Mouse (Mus musculus): ENCODE measurements around the gene Ccdc83.

The Ccdc83 gene

GRCm38 (mm10) chr7:90265289-90265970, at the start of gene Ccdc83:
TSS of gene Ccdc83 (minus strand) at chr7:90265777.
- peak; percentile 66 for DNase-seq (ENCODE audit: low spot score)

GRCm38 (mm10) chr7:90313421-90313820, 47.8 kb upstream of the Ccdc83 start:
- DNase-seq (ENCODE audit: low spot score): no peak

GRCm38 (mm10) chr7:90312151-90312883, 46.7 kb upstream of the Ccdc83 start:
- DNase-seq (ENCODE audit: low spot score): no peak

- no peak for DNase-seq (ENCODE audit: low spot score)
Observed at GRCm38 (mm10) chr7:90308003-90308402, 42.4 kb upstream of the Ccdc83 start.

DNA sequence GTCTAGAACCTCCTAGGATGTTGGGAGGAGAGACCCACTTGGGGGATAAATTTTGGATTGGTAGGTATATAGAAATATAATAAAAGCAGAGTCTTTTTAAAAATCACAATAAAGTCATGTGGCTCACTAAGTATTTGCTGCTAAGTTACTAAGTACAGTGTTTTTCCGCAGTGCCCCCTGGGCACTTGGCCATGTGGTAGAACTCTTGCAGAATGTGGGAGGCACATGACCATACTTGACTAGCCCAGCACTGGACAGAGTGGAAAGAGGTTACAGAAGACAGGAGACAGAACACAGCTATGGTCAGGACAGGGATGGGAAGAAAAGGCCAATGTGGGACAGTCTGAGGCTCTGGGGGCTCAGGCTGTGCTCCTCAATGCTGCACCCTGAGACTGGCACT, 41.4 kb upstream of the Ccdc83 start:
- no peak for DNase-seq (ENCODE audit: low spot score)

GRCm38 (mm10) chr7:90306079-90306478, 40.5 kb upstream of the Ccdc83 start:
- DNase-seq (ENCODE audit: low spot score): no peak

GRCm38 (mm10) chr7:90302647-90303552, 37.3 kb upstream of the Ccdc83 start:
- DNase-seq (ENCODE audit: low spot score): no peak

- DNase-seq (ENCODE audit: low spot score): no peak
Observed at GRCm38 (mm10) chr7:90301942-90302646, 36.5 kb upstream of the Ccdc83 start, which contains the start of gene Sytl2. TSS of gene Sytl2 (plus strand) at chr7:90302252.

DNA sequence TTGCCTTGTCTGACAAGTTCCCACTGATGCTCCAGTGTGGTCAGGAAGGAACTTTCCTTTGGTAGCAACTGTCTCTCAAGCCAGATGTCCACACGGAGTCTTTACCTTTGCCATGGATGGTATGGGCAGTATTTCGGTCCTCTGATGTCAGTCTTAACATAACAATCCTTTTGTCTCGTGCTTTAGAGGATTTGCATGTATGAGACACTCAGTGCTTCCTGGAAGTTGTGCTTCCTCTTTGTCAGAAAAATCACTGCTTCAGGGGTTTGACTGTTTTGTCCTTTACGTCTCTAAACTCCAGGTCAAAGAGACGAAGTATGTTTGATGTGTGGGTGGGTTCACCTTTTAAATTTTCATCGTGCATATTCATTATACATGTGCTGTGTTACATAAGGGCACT, 26.3 kb upstream of the Ccdc83 start:
- no peak for DNase-seq (ENCODE audit: low spot score)

GRCm38 (mm10) chr7:90284793-90285192, 19.2 kb upstream of the Ccdc83 start:
- no peak for DNase-seq (ENCODE audit: low spot score)

- no peak for DNase-seq (ENCODE audit: low spot score)
Observed at GRCm38 (mm10) chr7:90282786-90283185, 17.2 kb upstream of the Ccdc83 start.

DNA sequence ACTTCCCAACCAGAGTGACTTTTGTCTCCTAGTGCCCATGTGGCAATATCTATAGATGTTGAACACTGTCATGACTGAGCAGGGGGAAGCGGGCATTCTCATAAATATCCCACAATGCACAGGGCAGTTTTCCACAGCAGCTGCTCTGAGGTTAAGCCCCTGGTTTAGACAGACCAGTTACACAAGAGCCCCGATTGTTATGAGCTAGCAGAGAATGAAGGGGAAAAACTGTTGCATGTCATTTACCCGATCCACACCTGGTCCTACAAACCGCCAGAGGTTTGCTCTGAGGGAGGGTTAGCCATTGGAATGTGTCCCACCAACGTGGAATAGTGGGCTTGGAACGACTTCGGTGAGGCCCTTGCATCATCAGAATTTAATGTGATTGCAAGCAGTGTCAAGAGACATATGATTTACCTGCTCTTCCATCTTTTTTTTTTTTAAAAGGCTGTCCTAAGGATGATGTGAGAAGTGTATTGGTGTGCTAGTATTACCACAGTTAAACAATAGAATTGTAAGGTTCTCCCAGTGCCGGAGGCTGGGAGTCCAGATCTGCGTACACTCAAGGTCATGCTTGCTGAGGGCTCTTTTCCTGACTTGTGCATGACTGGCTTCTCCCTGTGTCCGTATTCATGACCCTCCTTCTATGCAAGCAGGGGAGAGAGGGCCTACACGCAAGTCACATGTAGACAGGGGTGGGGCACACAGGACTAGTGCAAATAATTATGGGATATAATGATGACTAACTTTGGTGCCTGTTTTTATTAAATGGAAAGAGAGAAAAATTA, 16.4 kb upstream of the Ccdc83 start:
- DNase-seq (ENCODE audit: low spot score): no peak

GRCm38 (mm10) chr7:90280878-90281277, 15.3 kb upstream of the Ccdc83 start:
- no peak for DNase-seq (ENCODE audit: low spot score)

DNA sequence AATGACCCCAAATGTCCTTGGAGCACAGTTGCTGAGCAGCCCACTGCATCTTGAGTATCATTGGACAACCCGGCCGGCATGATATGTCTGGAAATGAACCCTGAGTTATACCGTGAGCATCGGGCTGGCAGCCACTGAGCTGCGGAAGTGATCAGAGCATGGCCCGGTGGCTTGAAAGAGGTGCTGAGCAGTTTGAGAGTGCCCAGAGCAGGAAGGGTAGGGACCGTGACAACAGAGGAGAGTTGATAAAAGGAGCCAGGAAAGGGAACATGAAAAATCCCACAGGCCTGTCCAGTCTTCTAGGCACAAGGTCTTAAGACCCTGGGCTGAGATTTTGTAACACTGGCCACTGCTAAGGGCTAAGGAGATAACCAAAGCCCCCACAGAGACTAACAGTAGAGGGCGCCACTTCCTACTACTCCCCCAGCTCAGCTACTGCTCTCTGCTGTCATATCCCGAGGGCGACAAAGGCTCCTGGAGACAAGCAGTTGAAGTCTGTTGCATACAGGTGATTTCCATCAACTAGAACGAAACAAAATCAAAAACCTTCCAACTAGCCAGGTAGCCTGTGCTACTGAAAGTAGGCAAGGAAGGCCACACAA, 14.8 kb upstream of the Ccdc83 start:
- no peak for DNase-seq (ENCODE audit: low spot score)

DNA sequence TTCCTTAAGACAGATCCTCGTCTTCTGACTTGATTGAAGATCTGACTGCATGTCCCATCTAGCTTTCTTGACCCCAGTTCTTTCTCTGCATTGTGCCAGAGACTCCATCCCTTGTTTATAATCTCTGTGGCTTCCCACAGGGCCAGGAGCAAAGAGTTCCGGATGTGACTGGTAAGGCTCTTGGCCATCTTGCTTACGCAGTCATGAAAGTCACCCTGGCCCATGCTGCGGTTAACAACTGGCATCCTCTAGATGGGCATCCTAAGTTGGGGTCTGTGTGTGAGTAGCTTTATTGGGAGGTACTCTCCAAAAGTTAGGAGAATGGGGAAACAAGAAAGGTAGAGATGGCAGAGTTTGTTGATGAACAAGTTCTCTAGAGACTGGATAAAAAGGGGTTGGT, 13.6 kb upstream of the Ccdc83 start:
- no peak for DNase-seq (ENCODE audit: low spot score)

DNA sequence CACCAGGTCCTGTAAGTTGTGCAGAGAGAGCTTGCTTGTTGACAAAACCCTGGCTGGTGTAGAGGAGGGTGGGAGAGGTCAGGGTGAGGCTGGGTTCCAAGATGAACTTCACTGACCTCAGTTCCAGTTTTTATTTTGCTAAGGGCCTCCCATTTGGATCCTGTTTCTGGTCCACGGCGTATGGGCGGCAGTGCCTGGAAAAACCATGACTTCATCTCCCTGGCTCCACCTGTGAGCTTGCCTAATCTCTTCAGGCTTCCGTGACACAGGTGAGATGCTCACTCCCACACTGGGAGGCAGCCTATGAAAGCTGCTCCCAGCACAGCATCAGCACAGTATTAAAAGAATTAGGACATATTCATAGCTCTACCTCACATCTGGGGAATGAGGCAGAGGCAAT, 12.2 kb upstream of the Ccdc83 start:
- DNase-seq (ENCODE audit: low spot score): no peak

DNA sequence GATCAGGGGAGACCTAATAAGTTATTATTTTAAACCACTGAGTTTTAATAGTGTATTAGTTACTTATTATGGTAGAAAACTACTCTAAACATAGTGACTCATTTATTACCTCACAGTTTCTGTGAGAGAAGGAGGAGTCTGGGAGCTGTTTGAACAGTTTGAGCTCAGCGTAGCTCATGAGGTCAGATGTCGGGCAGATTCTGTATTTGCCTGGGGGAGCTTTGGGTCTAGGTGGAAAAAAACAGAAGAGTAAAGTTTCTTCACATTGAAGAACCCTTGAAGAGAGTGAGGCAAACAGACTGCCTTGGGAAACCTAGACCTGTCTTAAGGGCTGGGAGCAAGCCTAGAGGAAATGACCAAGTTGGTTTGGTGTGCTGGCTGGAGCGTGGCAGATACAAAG, 11.7 kb upstream of the Ccdc83 start:
- no peak for DNase-seq (ENCODE audit: low spot score)

DNA sequence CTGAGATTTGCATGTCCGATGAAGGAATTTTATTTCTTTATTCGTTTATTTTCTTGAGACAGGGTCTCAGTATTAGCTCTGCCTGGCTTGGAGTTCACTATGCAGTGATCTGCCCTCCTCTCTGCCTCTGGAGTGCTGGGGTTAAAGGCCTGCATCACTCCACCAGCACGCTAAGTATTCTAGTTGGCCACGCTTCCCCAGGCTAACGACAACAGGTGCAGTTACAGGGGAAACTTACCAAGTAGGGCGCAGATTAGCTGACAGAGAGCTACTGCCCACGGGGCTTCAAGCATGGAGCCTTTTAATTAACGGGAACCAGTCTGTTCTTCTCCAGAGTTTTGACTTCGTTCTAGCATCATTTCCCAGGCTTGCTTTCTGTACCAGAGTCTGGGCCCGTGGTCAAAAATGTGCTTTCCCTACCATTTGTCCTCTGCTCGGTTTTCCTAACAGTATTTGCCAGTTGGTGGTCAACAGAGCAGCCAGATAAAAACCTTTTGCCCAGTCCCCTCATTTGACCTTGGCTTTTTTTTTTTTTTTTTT, 9.1 kb upstream of the Ccdc83 start:
- no peak for DNase-seq (ENCODE audit: low spot score)

- DNase-seq (ENCODE audit: low spot score): no peak
Observed at GRCm38 (mm10) chr7:90270141-90270540, 4.6 kb upstream of the Ccdc83 start.

GRCm38 (mm10) chr7:90261902-90262599, 3.5 kb downstream of the Ccdc83 start:
- no peak for DNase-seq (ENCODE audit: low spot score)

Measured in c-Kit-positive CD71-positive TER-119-positive erythroid progenitor cells, embryonic 14.5 days (primary cell).